Mouse (Mus musculus) ES-E14 (cell line): ENCODE data around the gene Syt2.

Source experiments
- MAFK ChIP-seq: IDR thresholded peaks from 2 replicates; pipeline ENCODE4 v1.6.1; 2014; ENCODE audit warnings: mild to moderate bottlenecking, low read depth, low read length, inconsistent platforms; ENCODE audit not compliant: insufficient read depth
- ZNF384 ChIP-seq: IDR thresholded peaks from 2 replicates; pipeline ENCODE4 v1.6.1; 2012; ENCODE audit warnings: low read depth, low read length, inconsistent platforms

GRCm38 (mm10) chr1:134713421-134713969 is 67.0 kb downstream of the Syt2 start:
- TF ChIP-seq MAFK, result no peak
- TF ChIP-seq ZNF384, result no peak
